Mouse (Mus musculus) bone marrow, adult 2 months (tissue): Measurements from ENCODE around the gene Sh2b3.

Experiments used
- CTCF ChIP-seq: fragments of 200-500 bp; IDR thresholded peaks from 2 replicates; pipeline ENCODE4 v1.5.1; 2011; ENCODE audit warnings: low read length, control low read depth; ENCODE audit not compliant: control insufficient read depth, insufficient read depth
- POLR2A ChIP-seq: fragments of 200-500 bp; IDR thresholded peaks from 2 replicates; pipeline ENCODE4 v1.6.1; 2011; ENCODE audit warnings: low read depth, mild to moderate bottlenecking, control low read depth, low read length, borderline replicate concordance; ENCODE audit not compliant: control insufficient read depth

DNA sequence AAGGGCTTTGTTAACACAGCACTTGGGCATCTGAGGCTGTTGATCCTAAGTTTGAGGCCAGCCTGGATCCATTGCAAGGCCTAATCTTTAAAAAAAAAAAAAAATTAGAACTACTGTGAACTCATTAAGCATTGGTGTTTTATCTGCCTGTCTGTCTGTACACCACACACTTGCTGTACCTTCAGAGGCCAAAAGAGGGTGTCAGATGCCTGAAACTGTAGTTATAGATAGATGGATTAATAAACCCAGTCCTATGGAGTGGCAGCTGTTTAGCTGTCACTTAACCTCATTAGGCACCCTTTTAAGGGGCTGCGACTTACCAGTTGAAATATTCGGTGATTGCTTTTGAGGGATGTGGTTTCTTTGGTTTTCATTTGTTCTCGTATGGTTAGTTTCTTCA lies 41.6 kb downstream of the Sh2b3 start:
- TF ChIP-seq CTCF = no peak
- TF ChIP-seq POLR2A = no peak
